Mouse (Mus musculus) ES-Bruce4 (cell line): ENCODE measurements around the gene Eif4e2.

Source experiments
- CTCF ChIP-seq: IDR thresholded peaks from one replicate; pipeline ENCODE4 v1.8.1; 2011; ENCODE audit warnings: low read depth, low read length
- EP300 ChIP-seq: IDR thresholded peaks from 2 replicates; pipeline ENCODE4 v1.6.1; 2011; ENCODE audit warnings: low read depth, low read length; ENCODE audit not compliant: insufficient read depth
- POLR2A ChIP-seq: IDR thresholded peaks from one replicate; pipeline ENCODE4 v1.8.1; 2011; ENCODE audit warnings: low read length; ENCODE audit not compliant: insufficient read depth

GRCm38 (mm10) chr1:87259316-87259715 lies 45.6 kb downstream of the Eif4e2 start:
- no peak for TF ChIP-seq CTCF
- TF ChIP-seq POLR2A, result no peak
- no peak for TF ChIP-seq EP300
